Mouse (Mus musculus): ENCODE measurements at regions not wholly inside any gene's neighbourhood (a gene's known extent, or its start where the extent isn't known, plus 50 kb on each side); places are given as distances from the start of the nearest gene placed in this dataset.

- no peaks in the 10 kb centered on the region for H3K36me3 ChIP-seq (ENCODE audit: control insufficient read depth, insufficient read depth, low read length)
- no peak overlapping the region for H3K4me2 ChIP-seq (replicated peaks; ENCODE audit: low read depth, low read length)
- H3K9ac ChIP-seq (replicated peaks; ENCODE audit: low read depth, low read length), result no peak overlapping the region
- H3K27ac ChIP-seq (ENCODE audit: low read length), result no peak overlapping the region
- no peaks in the 10 kb centered on the region for H3K9me3 ChIP-seq (ENCODE audit: control insufficient read depth, low read depth, low read length)
- no peak overlapping the region for H3K4me3 ChIP-seq (ENCODE audit: low read depth, low read length)
- H3K27me3 ChIP-seq (ENCODE audit: control insufficient read depth, insufficient read depth, low read length), result no peaks in the 10 kb centered on the region
- 78% methylated on average over 9 of the region's 9 CpGs for WGBS
- no peak for ATAC-seq (ENCODE audit: insufficient number of reproducible peaks, insufficient read depth, low FRiP score, low read depth)
- H3K4me1 ChIP-seq (ENCODE audit: control insufficient read depth, insufficient read depth, low read length), result 0 out of 2 replicates have a peak, but pooled peaks cover 5% of the 10 kb centered on the region
These were observed 127.5 kb downstream of the Fam173b start for GRCm38 (mm10) chr15:31729133-31729532.

GRCm38 (mm10) chr15:31741686-31742085 is 140.0 kb downstream of the Fam173b start:
- no peak for ATAC-seq (ENCODE audit: insufficient number of reproducible peaks, insufficient read depth, low FRiP score, low read depth)
- WGBS, result 51% methylated on average over 4 of the region's 4 CpGs
- no peaks in the 10 kb centered on the region for H3K36me3 ChIP-seq (ENCODE audit: control insufficient read depth, insufficient read depth, low read length)
- H3K27me3 ChIP-seq (ENCODE audit: control insufficient read depth, insufficient read depth, low read length), result no peaks in the 10 kb centered on the region
- no peaks in the 10 kb centered on the region for H3K4me1 ChIP-seq (ENCODE audit: control insufficient read depth, insufficient read depth, low read length)
- no peak overlapping the region for H3K4me3 ChIP-seq (ENCODE audit: low read depth, low read length)
- no peak overlapping the region for H3K9ac ChIP-seq (replicated peaks; ENCODE audit: low read depth, low read length)
- H3K27ac ChIP-seq (ENCODE audit: low read length), result no peak overlapping the region
- H3K9me3 ChIP-seq (ENCODE audit: control insufficient read depth, low read depth, low read length), result no peaks in the 10 kb centered on the region
- H3K4me2 ChIP-seq (replicated peaks; ENCODE audit: low read depth, low read length), result no peak overlapping the region

GRCm38 (mm10) chr15:31744570-31744969 is 142.9 kb downstream of the Fam173b start:
- ATAC-seq (ENCODE audit: insufficient number of reproducible peaks, insufficient read depth, low FRiP score, low read depth), result no peak
- H3K4me2 ChIP-seq (replicated peaks; ENCODE audit: low read depth, low read length), result no peak overlapping the region
- H3K27me3 ChIP-seq (ENCODE audit: control insufficient read depth, insufficient read depth, low read length), result no peaks in the 10 kb centered on the region
- no peaks in the 10 kb centered on the region for H3K9me3 ChIP-seq (ENCODE audit: control insufficient read depth, low read depth, low read length)
- no peak overlapping the region for H3K9ac ChIP-seq (replicated peaks; ENCODE audit: low read depth, low read length)
- H3K36me3 ChIP-seq (ENCODE audit: control insufficient read depth, insufficient read depth, low read length), result no peaks in the 10 kb centered on the region
- WGBS, result 86% methylated on average over 2 of the region's 2 CpGs
- H3K27ac ChIP-seq (ENCODE audit: low read length), result no peak overlapping the region
- no peak overlapping the region for H3K4me3 ChIP-seq (ENCODE audit: low read depth, low read length)
- H3K4me1 ChIP-seq (ENCODE audit: control insufficient read depth, insufficient read depth, low read length), result no peaks in the 10 kb centered on the region

GRCm38 (mm10) chr15:31752632-31753031 is 151.0 kb downstream of the Fam173b start:
- Histone ChIP-seq H3K4me3 (ENCODE audit: low read depth, low read length) (no peak overlapping the region), H3K9ac (replicated peaks; ENCODE audit: low read depth, low read length) (no peak overlapping the region), H3K4me1 (ENCODE audit: control insufficient read depth, insufficient read depth, low read length) (no peaks in the 10 kb centered on the region), H3K4me2 (replicated peaks; ENCODE audit: low read depth, low read length) (no peak overlapping the region), H3K27ac (ENCODE audit: low read length) (no peak overlapping the region), H3K36me3 (ENCODE audit: control insufficient read depth, insufficient read depth, low read length) (no peaks in the 10 kb centered on the region), H3K27me3 (ENCODE audit: control insufficient read depth, insufficient read depth, low read length) (no peaks in the 10 kb centered on the region), H3K9me3 (ENCODE audit: control insufficient read depth, low read depth, low read length) (no peaks in the 10 kb centered on the region)
- 58% methylated on average over 2 of the region's 2 CpGs for WGBS
- ATAC-seq (ENCODE audit: insufficient number of reproducible peaks, insufficient read depth, low FRiP score, low read depth), result no peak

- no peak for ATAC-seq (ENCODE audit: insufficient number of reproducible peaks, insufficient read depth, low FRiP score, low read depth)
- no peak overlapping the region for H3K27ac ChIP-seq (ENCODE audit: low read length)
- no peaks in the 10 kb centered on the region for H3K9me3 ChIP-seq (ENCODE audit: control insufficient read depth, low read depth, low read length)
- WGBS, result 35% methylated on average over 14 of the region's 14 CpGs
- no peak overlapping the region for H3K9ac ChIP-seq (replicated peaks; ENCODE audit: low read depth, low read length)
- no peaks in the 10 kb centered on the region for H3K27me3 ChIP-seq (ENCODE audit: control insufficient read depth, insufficient read depth, low read length)
- no peaks in the 10 kb centered on the region for H3K4me1 ChIP-seq (ENCODE audit: control insufficient read depth, insufficient read depth, low read length)
- H3K4me3 ChIP-seq (ENCODE audit: low read depth, low read length), result no peak overlapping the region
- no peaks in the 10 kb centered on the region for H3K36me3 ChIP-seq (ENCODE audit: control insufficient read depth, insufficient read depth, low read length)
- H3K4me2 ChIP-seq (replicated peaks; ENCODE audit: low read depth, low read length), result no peak overlapping the region
These were observed 152.1 kb downstream of the Fam173b start for GRCm38 (mm10) chr15:31753578-31754281.

GRCm38 (mm10) chr15:31768959-31769844 is 167.6 kb downstream of the Fam173b start:
- 61% methylated on average over 12 of the region's 12 CpGs for WGBS
- no peaks in the 10 kb centered on the region for H3K4me1 ChIP-seq (ENCODE audit: control insufficient read depth, insufficient read depth, low read length)
- H3K27ac ChIP-seq (ENCODE audit: low read length), result no peak overlapping the region
- no peak for ATAC-seq (ENCODE audit: insufficient number of reproducible peaks, insufficient read depth, low FRiP score, low read depth)
- no peaks in the 10 kb centered on the region for H3K9me3 ChIP-seq (ENCODE audit: control insufficient read depth, low read depth, low read length)
- H3K36me3 ChIP-seq (ENCODE audit: control insufficient read depth, insufficient read depth, low read length), result no peaks in the 10 kb centered on the region
- no peak overlapping the region for H3K4me3 ChIP-seq (ENCODE audit: low read depth, low read length)
- no peaks in the 10 kb centered on the region for H3K27me3 ChIP-seq (ENCODE audit: control insufficient read depth, insufficient read depth, low read length)
- no peak overlapping the region for H3K4me2 ChIP-seq (replicated peaks; ENCODE audit: low read depth, low read length)
- no peak overlapping the region for H3K9ac ChIP-seq (replicated peaks; ENCODE audit: low read depth, low read length)

- Histone ChIP-seq H3K9me3 (ENCODE audit: control insufficient read depth, low read depth, low read length) (no peaks in the 10 kb centered on the region), H3K4me1 (ENCODE audit: control insufficient read depth, insufficient read depth, low read length) (no peaks in the 10 kb centered on the region), H3K36me3 (ENCODE audit: control insufficient read depth, insufficient read depth, low read length) (no peaks in the 10 kb centered on the region), H3K27me3 (ENCODE audit: control insufficient read depth, insufficient read depth, low read length) (no peaks in the 10 kb centered on the region), H3K27ac (ENCODE audit: low read length) (no peak overlapping the region), H3K4me3 (ENCODE audit: low read depth, low read length) (no peak overlapping the region), H3K4me2 (replicated peaks; ENCODE audit: low read depth, low read length) (no peak overlapping the region), H3K9ac (replicated peaks; ENCODE audit: low read depth, low read length) (no peak overlapping the region)
- WGBS, result 96% methylated on average over 2 of the region's 2 CpGs
- ATAC-seq (ENCODE audit: insufficient number of reproducible peaks, insufficient read depth, low FRiP score, low read depth), result no peak
These were observed 181.4 kb downstream of the Fam173b start for GRCm38 (mm10) chr15:31783081-31783480.

- H3K4me1 ChIP-seq (ENCODE audit: control insufficient read depth, insufficient read depth, low read length), result no peaks in the 10 kb centered on the region
- H3K9me3 ChIP-seq (ENCODE audit: control insufficient read depth, low read depth, low read length), result no peaks in the 10 kb centered on the region
- no peak overlapping the region for H3K27ac ChIP-seq (ENCODE audit: low read length)
- no peaks in the 10 kb centered on the region for H3K36me3 ChIP-seq (ENCODE audit: control insufficient read depth, insufficient read depth, low read length)
- H3K4me2 ChIP-seq (replicated peaks; ENCODE audit: low read depth, low read length), result no peak overlapping the region
- ATAC-seq (ENCODE audit: insufficient number of reproducible peaks, insufficient read depth, low FRiP score, low read depth), result no peak
- no peak overlapping the region for H3K4me3 ChIP-seq (ENCODE audit: low read depth, low read length)
- WGBS, result 68% methylated on average over 3 of the region's 3 CpGs
- H3K9ac ChIP-seq (replicated peaks; ENCODE audit: low read depth, low read length), result no peak overlapping the region
- no peaks in the 10 kb centered on the region for H3K27me3 ChIP-seq (ENCODE audit: control insufficient read depth, insufficient read depth, low read length)
These were observed 183.4 kb downstream of the Fam173b start for GRCm38 (mm10) chr15:31785022-31785421.
